Mouse (Mus musculus) naive thymus-derived CD4-positive, alpha-beta T cell, adult 2 months (primary cell): Measurements from ENCODE around the gene Tedc1.

Source experiments
- DNase-seq: peaks from one replicate; pipeline ENCODE4 v3.0.0-alpha.2; 2011; ENCODE audit warnings: low read depth

The Tedc1 gene

DNA sequence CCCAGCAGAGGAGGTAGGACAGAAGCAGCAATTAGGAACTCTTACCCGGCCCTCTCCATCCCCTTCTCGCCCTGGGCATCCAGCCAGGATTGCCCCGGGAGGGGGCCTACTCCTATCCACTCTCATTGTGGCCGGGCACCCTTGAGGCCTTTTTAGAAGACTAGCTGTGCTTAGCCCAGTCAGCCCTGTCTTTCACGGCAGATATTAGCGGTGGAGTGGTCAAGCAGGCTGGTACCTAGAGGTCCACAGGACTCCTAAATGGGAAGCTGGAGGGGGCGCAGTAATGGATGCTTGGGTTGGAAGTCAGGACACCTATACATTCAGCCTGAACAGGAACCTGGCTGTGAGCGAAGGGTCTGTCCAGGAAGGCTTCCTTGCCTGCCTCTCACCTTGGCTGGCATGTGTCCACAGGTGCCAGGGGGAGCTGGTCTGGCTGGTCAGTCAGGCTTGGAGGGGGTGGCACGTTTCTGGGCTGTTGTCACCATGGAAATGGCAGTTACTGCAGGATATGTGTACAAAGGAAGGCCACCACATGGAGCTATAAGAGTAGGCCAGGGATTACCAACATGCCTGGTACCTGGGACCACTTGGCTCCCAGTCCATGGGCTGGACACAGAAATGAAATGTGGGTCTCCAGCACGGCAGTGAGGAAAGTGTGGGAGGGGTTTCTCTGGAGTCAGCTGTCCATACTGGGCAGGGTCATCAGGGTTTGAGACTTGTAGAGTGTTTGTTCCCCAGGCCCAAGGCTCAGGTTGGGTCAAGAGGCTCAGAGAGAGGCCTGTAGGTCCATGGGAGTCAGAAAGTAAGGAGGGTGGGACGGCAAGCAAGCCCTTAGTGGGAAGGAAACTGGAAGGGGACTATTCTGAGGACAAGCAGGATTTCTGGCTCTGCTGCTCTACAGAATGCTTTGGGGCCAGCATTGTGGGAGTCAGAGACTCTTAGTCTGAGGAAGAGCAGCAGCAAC, 17.0 kb upstream of the Tedc1 start:
- peak; percentile 21 for DNase-seq

DNA sequence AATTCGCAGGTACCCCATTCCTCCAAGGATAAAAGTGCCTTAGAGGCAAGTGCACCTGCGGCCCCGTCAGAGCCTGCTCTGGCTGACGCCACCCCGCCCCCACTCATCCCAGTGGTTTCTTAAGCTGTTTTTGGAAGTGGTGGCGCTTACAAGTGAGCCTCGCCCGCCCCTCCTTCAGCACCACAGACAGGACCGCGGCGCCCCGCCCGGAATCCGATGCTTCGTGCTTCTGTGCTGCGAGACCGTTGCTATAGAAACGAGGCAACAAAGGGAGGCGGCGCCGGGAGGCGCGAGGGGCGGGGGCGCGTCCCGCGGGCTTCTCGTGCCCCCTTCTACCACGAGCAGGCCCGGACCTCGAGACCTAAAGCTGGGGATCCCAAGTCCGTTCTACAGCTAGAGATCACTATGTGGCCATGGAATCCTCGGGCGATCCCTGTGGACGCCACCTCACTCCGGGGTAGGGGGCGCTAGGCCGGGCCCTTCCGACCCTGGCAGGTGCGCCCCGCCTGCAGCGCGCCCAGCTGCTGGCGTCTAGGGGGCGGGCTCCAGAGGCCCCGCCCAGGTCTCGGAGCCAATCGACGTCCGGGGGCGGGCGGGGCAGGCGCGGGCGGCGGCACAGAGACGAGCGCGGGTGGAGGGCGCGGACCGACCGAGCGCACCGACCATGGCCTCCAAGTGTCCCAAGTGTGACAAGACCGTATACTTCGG, 16.2 kb upstream of the Tedc1 start, which contains the start of gene Crip2:
TSS of gene Crip2 (plus strand) at position 329 of the 708 bp plus-strand sequence.
- DNase-seq = peak; percentile 94

DNA sequence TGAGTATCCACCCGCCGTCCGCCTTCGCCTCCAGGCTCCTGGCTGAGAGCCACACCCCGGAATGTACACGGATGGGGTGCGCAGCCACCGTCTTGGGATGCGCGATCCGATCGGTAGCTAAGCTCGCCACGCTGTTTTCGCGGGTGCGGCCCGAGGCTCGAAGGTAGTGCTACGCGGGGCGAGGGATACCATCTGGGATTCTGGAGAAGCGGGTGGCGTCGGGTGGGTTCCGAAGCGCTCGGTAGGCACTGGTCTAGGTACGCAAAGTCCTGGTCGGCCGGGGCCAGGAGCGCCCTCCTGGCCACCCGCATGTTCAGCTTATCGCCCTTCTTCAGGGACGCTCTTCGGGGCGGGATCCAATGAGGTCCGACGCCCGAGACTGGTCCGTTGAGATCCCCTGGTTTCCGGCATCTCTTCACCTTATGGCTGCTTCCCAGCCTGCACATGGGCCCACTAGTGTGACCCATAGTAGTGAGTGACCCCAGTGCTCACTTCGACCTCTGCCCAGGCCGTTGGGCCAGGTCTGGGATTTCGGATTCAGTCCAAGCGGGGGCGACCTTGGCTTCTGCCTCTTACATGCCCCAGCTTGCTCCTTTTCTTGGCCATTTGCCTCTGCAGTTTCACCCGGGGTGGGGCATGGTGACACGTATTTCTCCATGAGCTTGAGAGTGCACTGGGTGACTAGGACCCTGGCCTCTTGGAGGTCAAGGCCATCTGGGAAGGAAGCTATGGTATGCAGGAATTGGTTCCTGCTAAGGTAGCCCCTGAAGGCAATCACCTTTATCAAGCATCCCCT, 15.4 kb upstream of the Tedc1 start:
- DNase-seq = peak; percentile 43

DNA sequence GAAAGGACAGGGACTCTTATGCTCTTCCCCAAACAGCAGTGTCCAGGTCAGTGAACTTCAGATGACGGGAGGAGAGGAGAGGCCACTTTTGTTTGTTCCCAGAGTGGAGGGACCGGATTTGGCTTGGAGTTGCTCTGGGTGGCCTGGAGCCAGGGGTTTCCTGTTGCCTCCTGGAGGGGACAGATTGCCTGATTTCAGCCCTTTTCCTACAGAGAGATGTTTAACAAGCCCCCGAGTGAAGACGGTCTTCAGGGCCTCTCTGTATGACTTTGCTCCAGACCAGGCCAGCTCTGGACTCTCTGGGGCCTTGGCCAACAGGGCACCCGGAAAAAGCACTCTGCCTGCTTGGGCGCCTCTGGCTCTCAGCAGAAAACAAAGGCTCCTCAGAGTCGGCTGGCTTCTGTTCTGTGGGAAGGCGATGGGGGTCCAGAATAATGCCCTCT, 14.7 kb upstream of the Tedc1 start:
- DNase-seq = no peak

DNA sequence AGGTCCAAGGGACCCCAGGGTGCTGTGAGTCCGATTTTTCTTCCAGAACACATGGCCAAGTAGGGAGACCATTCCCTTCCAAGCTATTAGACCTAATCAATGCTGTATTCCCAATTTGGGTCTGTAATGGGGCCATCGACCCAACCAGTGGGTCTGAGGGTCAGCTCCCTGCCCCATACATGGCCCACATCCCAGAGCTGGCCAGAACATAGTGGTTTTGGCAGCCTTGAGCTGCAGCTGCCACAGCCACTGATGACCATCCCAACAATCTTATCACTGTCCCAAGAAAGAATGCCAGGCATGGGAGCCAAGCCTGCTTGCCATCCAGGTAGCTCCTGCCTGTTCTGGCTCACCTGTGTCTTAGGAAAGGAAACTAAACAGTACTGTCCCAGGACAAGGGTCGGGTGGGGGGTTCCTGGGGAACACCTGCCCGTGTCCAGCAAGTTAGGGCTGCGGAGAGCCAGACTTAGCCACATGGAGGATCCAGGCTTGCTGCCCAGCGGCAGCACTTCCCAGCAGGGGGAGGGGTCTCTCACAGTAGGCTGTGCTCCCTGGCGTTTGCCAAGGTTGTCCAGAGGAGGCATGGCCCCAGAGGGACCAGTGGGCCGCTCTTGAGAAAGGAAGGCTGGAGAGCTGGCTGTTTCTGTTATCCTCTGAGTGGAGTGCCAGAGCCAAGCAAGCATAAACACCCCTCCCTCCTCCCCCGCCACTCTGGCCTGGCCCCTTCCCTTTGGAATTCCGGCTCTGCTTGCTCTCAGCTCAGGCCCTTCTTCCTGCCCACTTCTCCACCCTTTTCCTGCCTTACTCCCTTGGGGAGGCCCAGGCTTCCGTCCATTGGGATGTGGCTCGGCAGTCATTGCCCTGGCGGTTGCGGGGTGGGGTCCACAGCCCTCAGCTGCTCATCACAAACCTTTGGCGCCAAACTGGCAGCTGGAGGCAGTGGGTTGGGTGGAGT, 13.9 kb upstream of the Tedc1 start:
- no peak for DNase-seq

DNA sequence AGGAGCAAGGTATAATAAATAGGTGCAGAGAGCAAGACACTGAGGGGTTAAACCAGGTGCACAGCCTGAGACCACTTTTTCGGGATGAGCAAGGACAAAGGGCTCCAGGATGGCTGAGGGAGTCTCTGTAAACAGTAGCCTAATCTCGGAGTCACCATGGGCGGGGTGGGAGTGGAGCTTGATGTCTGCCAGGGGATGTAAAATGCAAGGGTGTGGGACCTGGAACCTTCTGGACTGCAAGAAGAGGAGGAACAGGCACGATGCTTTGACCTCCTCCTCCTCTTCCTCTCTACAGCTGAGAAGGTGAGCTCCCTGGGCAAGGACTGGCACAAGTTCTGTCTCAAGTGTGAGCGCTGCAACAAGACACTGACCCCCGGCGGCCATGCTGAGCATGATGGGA, 13.1 kb upstream of the Tedc1 start:
- peak; percentile 23 for DNase-seq

DNA sequence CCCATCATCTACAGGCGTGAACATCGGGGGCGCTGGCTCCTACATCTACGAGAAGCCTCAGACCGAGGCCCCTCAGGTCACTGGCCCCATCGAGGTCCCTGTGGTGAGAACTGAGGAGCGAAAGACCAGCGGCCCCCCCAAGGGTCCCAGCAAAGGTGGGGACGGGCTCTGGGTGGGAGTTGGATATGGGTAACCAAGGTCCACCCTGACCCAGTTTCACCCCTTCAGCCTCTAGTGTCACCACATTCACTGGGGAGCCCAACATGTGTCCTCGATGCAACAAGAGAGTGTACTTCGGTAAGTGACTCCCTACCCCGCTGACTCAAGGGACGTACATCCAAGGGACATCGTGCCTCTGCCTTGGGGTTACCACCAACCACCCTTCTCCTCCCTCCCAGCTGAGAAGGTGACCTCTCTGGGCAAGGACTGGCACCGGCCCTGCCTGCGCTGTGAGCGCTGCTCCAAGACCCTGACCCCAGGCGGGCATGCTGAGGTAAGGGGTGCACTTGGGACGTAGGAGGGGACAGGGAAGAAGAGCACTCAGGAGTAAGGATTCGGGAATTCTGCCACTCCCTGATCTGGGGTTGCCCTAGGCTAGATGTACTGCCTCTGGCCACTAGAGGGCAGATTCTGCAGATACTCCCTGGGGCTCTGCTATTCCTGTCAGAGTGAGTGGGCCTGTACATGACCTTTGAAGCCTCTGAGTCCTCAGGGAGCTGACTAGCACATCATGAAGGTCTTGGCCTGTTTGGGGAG, 12.0 kb upstream of the Tedc1 start:
- DNase-seq = peak; percentile 72

DNA sequence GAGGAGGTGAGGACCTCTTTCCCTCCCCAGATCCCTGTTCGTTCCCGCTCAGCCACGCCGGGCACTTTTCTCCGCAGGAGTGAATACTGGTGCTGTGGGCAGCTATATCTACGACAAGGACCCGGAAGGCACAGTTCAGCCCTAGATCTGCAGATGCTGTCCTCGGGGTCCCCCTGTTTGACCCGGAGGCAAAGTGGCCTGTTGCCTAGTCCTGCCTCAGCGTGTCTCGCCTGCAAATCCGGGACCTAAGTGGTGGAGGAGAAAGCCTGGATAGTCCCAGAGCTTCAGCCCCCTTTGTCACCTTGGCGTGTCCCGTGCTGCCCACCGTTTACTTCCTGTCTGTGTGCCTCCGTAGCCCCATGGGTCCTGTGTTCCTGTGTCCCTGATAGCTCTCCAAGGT, 11.3 kb upstream of the Tedc1 start:
- DNase-seq = no peak

DNA sequence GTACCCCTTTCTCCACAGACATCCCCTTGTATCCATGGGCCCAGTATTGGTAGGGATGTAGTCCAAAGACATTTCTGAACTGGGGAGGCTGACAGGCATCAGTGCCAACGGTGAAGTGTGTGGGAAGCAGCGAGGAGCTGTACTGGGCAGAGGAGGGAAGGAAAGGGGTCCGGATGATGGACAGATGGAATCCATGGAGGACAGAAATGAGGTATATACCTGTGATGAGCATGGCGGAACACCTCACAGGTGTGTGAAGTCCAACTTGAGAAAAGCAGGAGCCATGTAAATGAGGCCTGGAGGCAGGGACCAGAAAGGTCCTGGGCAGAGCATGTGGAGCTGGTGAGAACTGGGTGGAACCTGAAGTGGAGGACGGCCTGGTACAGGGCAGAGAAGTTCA, 10.6 kb upstream of the Tedc1 start:
- DNase-seq = no peak

DNA sequence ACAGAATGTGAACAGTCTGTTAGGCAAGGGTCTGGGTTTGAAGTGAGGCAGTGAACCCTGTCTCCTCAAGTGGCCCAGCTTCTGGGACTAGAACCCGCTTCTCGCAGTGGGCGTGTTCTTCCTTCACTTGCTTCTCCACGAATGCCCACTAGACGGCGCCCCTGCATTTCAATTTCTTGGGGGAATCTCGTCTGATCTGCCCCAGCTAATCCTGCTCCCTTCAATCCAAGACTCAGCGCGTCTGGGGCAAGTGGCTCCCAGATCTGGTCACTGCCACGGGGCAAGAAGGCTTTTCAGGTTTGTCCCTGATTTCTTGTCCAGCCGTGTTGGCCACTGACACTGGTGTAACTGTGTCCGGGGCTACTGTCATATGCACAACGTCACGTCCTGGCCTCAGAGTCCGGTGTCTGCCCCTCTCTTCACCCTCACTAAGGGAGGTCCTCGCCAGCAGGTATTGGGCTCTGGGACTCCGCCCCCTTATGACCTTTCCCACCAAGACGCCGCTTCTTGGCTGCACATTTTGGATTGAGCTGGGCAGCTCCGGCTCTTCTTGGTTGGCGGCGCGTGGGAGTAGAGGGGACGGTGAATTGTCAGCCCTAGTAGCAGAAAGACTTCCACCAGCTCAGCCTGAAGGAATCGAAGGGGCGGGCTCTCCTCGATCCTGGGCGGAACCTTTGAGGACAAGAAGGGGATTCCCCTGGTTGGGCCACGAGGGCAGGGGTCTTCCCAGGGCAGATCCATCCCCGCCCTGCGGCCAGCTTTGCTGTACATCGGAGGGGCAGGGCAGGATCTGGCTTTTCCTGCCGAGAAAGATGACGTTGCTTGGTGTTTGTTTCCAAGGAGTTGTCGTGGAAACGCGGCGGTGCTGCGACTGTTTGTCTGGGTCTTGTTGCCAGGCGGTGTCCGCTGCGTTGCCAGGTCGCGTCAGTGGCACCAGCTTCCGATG, 9.8 kb upstream of the Tedc1 start, which contains the start of gene Crip1:
TSS of gene Crip1 (plus strand) at position 205 of the 946 bp plus-strand sequence.
- peak; percentile 92 for DNase-seq

DNA sequence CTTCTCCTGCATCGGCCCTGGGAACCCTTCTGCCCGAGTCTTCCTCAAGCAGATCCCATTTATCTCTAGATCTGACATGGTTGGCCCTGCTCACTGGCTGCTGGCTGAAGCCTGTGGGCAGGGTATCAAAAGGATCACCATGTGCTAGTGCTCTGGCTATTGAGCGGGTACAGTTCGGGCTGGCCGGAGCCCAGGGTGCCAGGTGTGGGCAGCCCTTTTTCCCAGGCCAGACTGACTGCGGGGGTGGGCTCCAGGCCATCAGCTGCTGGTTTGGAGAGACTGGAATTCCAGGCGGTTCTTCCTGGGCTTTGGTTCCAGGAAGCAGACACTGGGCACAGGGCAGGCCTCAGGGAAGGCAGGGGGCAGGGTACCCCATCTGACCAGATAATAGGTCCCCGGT, 8.7 kb upstream of the Tedc1 start:
- DNase-seq = no peak

DNA sequence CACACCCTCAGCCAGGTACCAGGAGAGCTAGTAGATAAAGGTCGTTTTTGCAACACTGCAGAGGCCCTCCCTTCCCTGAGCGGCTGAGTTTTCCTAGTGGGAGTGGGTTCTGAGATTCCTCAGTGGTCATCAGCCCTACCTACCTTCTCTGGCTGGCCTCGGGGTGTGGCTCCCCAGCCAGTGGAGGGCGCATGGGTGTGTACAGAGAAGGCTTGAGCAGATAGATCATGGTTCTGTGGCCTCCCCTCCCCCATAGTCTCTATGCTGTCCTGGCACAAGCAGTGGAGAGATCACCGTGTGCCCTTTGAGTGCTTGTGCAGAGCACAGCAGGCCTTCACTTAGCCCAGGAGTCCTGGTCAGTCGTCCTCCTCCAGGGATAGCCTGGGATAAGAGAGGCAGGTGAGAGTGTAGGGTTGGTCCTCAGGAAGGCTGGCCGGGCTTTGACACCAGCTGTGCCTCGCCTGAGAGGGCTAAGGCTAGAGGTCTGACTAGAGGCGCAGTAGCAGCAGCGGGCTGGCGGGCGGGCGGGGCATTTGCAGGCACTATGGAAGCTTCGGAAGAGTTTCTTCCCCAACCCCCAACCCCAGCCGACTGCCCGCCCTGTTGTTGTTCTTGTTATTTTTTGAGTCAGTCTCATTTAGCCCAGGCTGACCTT, 7.7 kb upstream of the Tedc1 start:
- peak; percentile 53 for DNase-seq

DNA sequence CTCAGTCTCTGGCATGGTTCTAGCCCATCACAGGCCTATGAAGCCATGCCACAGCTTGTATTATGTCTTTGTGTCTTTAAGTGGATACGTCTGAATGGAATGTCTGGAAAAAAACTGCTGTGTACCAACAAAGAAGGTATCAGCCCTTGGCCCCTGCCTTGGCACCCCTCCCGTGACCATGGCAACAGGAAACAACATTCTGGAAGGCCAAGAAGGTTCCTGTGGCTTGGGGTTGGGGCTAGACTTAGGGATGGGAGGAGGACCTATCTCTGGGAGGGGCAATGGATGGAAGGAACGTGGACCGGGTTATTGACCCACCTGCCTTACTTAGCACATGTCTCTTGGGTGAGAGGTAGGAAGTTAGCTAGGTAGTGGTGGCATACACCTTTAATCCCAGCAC, 6.9 kb upstream of the Tedc1 start:
- DNase-seq = no peak

DNA sequence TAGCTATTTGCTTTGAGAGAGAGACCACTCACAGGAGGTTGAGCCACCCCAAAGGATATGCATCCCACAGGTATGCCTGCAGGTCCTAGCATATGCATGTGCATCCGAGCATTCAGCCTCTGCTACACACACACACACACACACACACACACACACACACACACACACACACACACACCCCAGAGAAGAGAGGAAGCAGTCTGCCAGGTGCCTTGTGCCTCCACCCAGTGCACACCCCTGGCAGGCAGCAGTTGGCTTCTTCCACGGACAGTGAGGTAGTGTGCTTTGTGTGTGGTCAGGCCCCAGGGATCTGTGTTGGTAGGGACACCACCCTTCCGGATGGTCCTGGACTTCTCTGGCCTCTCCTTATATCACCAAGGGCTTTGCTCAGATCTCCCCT, 6.3 kb upstream of the Tedc1 start:
- peak; percentile 69 for DNase-seq

DNA sequence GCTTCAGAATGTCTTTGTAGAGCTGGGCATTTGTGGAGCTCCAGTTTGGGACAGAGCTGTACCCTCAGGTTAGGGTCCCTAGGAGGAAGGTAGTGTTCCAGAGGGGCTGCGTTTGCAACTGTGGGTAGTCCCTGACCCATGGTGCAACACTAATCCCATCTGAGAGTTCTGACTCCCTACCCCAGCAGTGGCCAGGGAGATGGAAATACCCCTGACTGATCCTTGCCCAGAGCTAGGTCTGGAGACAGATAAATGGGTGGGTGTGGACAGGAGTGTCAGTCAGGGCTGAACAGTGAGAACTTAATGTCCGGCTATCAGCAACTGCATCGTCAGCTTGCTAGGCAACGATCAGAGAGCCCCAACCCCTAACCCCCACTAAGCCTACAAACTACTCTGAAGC, 5.6 kb upstream of the Tedc1 start:
- no peak for DNase-seq

DNA sequence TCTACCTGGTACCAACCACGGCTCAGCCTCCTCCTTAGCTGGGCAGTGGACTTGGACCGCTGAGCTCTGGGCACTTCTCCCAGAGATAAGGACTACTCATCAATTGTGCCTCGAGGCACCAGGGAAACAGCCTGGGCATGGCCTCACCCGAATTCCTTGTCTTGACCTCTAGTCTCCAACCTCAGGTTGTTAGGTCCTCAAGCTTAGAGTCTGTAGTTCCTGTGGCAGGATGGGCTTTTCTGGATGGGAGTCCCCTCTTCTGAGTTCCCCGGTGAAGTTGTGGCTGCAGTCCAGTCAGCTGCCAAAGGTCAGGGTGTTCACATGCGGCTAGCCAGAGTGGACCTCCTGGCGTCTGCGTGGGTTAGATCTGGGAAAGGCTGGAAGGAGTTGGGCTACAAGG, 5.2 kb upstream of the Tedc1 start:
- peak; percentile 22 for DNase-seq

DNA sequence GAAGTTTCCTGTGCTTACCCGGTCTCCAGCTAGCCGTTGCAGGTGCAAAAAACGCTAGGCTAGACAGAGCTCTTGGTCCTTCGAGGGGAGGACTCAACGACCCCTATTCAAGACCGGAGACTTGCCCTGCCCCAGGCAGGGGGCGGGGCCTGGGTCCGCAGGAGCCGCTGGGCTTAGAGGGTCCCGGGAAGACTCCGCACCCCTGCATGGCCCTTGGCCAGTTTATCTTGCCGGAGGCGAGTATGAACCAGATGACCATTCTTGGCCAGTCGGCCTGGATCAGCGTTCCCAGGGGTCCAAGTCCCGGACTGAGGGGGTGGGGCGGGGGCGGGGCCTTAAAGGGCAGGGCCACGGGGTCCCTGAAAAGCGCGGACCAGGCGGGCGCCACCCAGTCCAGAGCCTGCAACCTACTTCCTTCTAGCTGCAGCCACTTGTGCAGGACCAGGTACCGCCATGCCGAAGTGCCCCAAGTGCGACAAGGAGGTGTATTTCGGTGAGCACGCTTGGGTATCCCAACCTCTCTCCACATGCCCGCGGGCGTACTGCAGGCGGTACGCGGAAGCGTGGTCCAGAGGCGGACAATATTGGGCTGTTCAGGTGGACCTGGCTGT, 4.5 kb upstream of the Tedc1 start:
- no peak for DNase-seq

DNA sequence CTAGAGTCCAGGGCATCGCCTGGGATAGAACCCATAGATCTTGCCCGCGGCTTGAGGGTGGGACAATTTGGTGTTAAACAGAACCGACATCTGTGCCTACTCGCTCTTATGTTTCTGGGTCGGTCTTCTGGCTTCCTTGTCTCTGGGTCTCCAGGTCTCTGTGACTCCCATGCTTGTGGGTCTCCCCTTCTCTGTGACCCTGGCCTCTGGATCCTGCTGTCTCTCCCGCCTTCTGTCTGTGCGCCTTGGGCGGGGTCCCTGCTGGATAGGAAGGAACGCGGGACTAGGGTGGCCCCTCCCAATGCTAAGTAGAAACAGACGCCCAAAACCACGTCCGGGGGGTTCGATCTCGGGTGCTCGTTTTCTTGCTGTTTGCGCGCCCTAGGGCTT, 4.0 kb upstream of the Tedc1 start:
- peak; percentile 74 for DNase-seq
